Mouse (Mus musculus) Patski (cell line): ENCODE data around the gene Retreg3. TPM values are rescaled to one million over a fixed set of nuclear protein-coding genes. Genes with fewer than 3 reads are reported as not detected.
"Not testable (repeated sequence)": the region's sequence is repeated elsewhere in the genome, so short reads cannot be mapped to it uniquely, and the experiment has no call there.

Experiments used
- ATAC-seq: fragments of 100-300 bp; one replicate; pipeline ENCODE4 v1.8.0; 2021
- CTCF ChIA-PET: fragments of 350-600 bp; sonication (Branson Sonifier 250); formaldehyde crosslinking; loops from one replicate; lab custom pipeline; 2022; ENCODE audit warnings: inconsistent platforms; lab: Charles Lee
- POLR2A ChIA-PET: fragments of 350-600 bp; sonication (Branson Sonifier 250); formaldehyde crosslinking; loops from one replicate; lab custom pipeline; 2022; ENCODE audit warnings: antibody characterized with exemption, inconsistent platforms; lab: Charles Lee
- DNase-seq: peaks from one replicate; pipeline ENCODE4 v3.0.0-alpha.2; 2011; ENCODE audit warnings: low read depth, low spot score
- H3K27me3 ChIP-seq: fragments of 371-371 bp; one replicate; pipeline ENCODE4 v1.5.1; 2021
- CTCF ChIP-seq: fragments of 100-300 bp; IDR thresholded peaks from one replicate; pipeline ENCODE4 v1.5.1; 2021
- in situ Hi-C: fragments of 300-500 bp; cut with MboI; formaldehyde crosslinking; loops from 3 replicates; pipeline ENCODE4 v1.11.1; 2018; ENCODE audit warnings: low pct_unique_long_range_greater_than_20kb, mixed read lengths
- polyA plus RNA-seq: library from polyadenylated mRNA; unstranded; gene quantifications from one replicate; pipeline ENCODE4 v1.2.3, GENCODE M21; 2021

Retreg3 gene
- polyA plus RNA-seq, 1 experiment from 2014 or later: 72.2 TPM

- no peak for ATAC-seq
- no peak for TF ChIP-seq CTCF
- H3K27me3 ChIP-seq: no peaks in the 10 kb centered on the region
- POLR2A ChIA-PET: no interaction called here
- in situ Hi-C loops: no loop called here
- CTCF ChIA-PET: interaction anchor here (0.6 to 1.6 kb wide), 3 partner anchors 10 to 175 kb away, joined by 3 to 5 read pairs (median 3); no protein-coding TSS in a partner anchor
- no peak for DNase-seq
Observed at GRCm38 (mm10) chr11:101162772-101163171, 43.1 kb upstream of the Retreg3 start.

GRCm38 (mm10) chr11:101162301-101162700, 42.6 kb upstream of the Retreg3 start:
- DNase-seq (no peak), ATAC-seq (no peak)
- TF ChIP-seq CTCF: no peak
- no peaks in the 10 kb centered on the region for H3K27me3 ChIP-seq
- CTCF ChIA-PET: interaction anchor here (1.6 kb wide), 1 partner anchor 44 kb away, joined by 3 read pairs; no protein-coding TSS in a partner anchor
- in situ Hi-C loops: no loop called here
- POLR2A ChIA-PET: no interaction called here

- no peak for ATAC-seq
- in situ Hi-C loops: no loop called here
- CTCF ChIA-PET: interaction anchor here (1.6 kb wide), 1 partner anchor 44 kb away, joined by 3 read pairs; no protein-coding TSS in a partner anchor
- no peak for TF ChIP-seq CTCF
- no peak for DNase-seq
- POLR2A ChIA-PET: no interaction called here
- H3K27me3 ChIP-seq: no peaks in the 10 kb centered on the region
Observed at GRCm38 (mm10) chr11:101161551-101161950, 41.9 kb upstream of the Retreg3 start.

- H3K27me3 ChIP-seq, in situ Hi-C loops, DNase-seq, POLR2A ChIA-PET, ATAC-seq: not testable (repeated sequence)
- CTCF ChIA-PET: interaction anchor here (1.6 kb wide), 1 partner anchor 43 kb away, joined by 3 read pairs; no protein-coding TSS in a partner anchor
Observed at GRCm38 (mm10) chr11:101160981-101161505, 41.4 kb upstream of the Retreg3 start.

- DNase-seq, in situ Hi-C loops, ATAC-seq, CTCF ChIA-PET, H3K27me3 ChIP-seq: not testable (repeated sequence)
- POLR2A ChIA-PET: interaction anchor here (0.6 kb wide), 1 partner anchor 121 kb away, joined by 5 read pairs; no protein-coding TSS in a partner anchor
Observed at GRCm38 (mm10) chr11:101160151-101160550, 40.5 kb upstream of the Retreg3 start.

- CTCF ChIA-PET: no interaction called here
- in situ Hi-C loops: no loop called here
- no peak for ATAC-seq
- POLR2A ChIA-PET: no interaction called here
- H3K27me3 ChIP-seq: no peaks in the 10 kb centered on the region
- no peak for DNase-seq
- no peak for TF ChIP-seq CTCF
Observed at GRCm38 (mm10) chr11:101155728-101156371, 36.2 kb upstream of the Retreg3 start, which contains the start of gene Tubg2. Tubg2 (plus strand) TSS chr11:101155907.

GRCm38 (mm10) chr11:101155151-101155550, 35.5 kb upstream of the Retreg3 start:
- in situ Hi-C loops: no loop called here
- H3K27me3 ChIP-seq: no peaks in the 10 kb centered on the region
- TF ChIP-seq CTCF: no peak
- no peak for DNase-seq
- POLR2A ChIA-PET: no interaction called here
- CTCF ChIA-PET: no interaction called here
- ATAC-seq: no peak

GRCm38 (mm10) chr11:101154648-101155047, 35.0 kb upstream of the Retreg3 start:
- ChIA-PET POLR2A (no interaction called here), CTCF (no interaction called here)
- no peak for TF ChIP-seq CTCF
- DNase-seq (no peak), ATAC-seq (no peak)
- in situ Hi-C loops: no loop called here
- H3K27me3 ChIP-seq: no peaks in the 10 kb centered on the region

- POLR2A ChIA-PET: interaction anchor here (0.7 kb wide), 1 partner anchor 147 kb away, joined by 5 read pairs; no protein-coding TSS in a partner anchor
- CTCF ChIA-PET: interaction anchor here (0.7 to 1.3 kb wide), 5 partner anchors 11 to 48 kb away, joined by 3 to 5 read pairs (median 3); partner anchors contain the start of gene Cntnap1
- no peak for TF ChIP-seq CTCF
- in situ Hi-C loops: no loop called here
- no peaks in the 10 kb centered on the region for H3K27me3 ChIP-seq
- no peak for DNase-seq
- ATAC-seq: no peak
Observed at GRCm38 (mm10) chr11:101152825-101153224, 33.1 kb upstream of the Retreg3 start.

- no peaks in the 10 kb centered on the region for H3K27me3 ChIP-seq
- TF ChIP-seq CTCF: no peak
- CTCF ChIA-PET: no interaction called here
- ATAC-seq: no peak
- POLR2A ChIA-PET: no interaction called here
- no peak for DNase-seq
- in situ Hi-C loops: no loop called here
Observed at GRCm38 (mm10) chr11:101151063-101151462, 31.4 kb upstream of the Retreg3 start.
